Mouse (Mus musculus) T-cell, adult 2 months (primary cell): ENCODE measurements around the gene Mpg.
A peak's percentile ranks its signal among the peaks of the same experiment; 100 is the strongest.

Experiments
- DNase-seq: peaks from one replicate; pipeline ENCODE4 v3.0.0; 2022; ENCODE audit warnings: low spot score

Gene Mpg

GRCm38 (mm10) chr11:32231125-32231524 lies 4.8 kb downstream of the Mpg start:
- DNase-seq: no peak

- DNase-seq: no peak
Observed at GRCm38 (mm10) chr11:32232848-32233247, 6.5 kb downstream of the Mpg start.

DNA sequence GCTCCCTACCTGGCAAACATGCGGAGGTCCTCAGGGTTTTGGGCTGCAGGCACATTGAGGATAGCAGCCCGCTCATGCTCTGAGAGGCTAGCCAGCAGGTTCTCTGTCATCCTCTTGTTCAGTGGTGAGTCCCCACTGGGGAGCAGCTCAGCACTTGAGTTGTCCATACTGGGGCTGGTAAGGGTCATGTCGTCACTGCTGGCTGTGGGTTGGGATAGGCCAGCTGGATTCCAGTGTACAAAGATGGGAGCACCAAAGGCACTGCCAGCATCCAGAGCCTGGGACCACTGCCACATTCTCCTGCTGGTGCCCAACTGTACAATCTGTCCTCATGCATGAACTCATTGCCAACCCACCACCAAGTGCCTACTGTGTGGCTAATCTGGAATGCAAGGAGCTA lies 7.6 kb downstream of the Mpg start:
- no peak for DNase-seq

DNA sequence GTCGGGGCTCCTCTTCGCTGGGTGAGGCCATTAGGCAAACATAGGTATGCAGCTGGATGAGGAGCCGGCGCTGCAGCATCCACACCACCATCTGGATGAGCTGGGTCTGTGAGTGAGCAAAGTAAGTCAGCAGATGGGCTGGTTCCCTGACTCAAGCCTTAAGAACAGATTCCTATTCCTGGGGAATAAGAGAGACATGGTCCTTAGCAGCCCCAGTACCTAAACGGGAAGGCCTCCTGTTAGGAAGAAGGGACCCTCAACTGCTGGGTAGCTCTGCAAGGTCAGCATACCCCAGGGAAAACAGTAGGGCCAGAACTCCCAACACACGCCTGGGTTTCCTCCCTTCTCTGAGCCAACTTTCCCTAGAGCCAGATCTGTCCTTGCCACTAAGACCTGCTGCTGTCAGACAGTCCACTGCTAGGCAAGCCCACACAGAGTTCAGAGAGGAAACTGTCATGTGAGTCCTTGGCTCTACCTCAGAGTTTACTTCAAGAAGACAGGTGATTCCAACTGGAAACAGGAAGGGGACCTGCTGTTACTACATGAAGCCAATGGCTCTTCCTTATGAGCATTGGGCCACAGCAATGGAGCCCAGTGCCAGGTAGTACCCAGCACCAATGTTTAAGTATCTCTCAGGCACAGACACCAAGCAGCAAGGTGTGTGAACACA lies 8.6 kb downstream of the Mpg start:
- no peak for DNase-seq

GRCm38 (mm10) chr11:32235646-32236045 lies 9.3 kb downstream of the Mpg start:
- DNase-seq: no peak

DNA sequence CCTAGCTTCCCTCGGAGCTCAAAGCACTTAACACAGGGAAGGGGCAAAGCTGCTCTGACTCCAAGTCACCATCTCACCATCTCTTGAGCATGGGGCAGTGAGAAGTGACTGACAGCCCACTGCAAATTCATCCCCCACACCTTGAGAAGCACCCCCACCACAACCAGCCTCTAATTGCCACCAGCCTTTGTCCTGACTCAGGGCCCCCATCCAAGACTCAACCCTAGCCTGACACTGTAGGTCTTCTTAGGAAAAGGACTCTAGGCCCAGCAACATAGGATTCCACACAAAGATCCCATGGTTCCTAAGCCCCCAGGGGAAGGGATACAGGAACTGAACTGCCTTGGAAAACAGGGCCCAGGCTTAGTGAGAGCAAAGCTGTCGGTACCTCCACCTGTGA lies 9.8 kb downstream of the Mpg start:
- no peak for DNase-seq

DNA sequence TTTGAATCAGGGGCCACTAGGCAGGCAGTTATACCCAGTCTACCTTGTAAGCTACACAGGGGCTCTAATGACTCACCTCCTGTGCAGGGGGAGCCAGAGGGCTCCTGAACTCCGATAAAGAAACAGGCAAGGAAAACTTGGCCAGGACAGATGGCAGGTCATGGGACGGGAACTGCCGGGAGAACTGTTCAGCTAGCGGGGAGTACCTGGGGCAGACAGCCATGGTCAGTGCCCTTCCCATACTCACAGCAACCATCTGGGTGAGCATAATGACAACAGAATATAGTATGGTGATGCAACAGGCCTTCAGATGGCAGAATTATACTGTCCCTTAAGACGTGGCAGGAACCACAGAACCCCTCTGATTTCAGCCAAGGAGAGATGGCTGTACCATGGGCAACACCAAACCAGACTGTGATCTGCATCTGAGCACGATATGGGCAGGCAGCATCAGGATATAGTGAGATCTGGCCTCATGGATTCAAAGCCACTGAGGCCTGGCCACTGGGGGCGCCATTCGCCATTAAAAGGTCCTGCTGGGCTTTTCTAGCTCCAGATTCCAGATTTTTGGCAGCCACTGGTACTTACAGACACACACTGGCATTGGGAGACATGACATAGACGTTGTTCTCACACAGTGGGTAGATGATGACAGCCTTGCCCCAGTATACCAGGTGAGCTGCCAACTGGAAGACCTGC lies 10.6 kb downstream of the Mpg start:
- DNase-seq: no peak

DNA sequence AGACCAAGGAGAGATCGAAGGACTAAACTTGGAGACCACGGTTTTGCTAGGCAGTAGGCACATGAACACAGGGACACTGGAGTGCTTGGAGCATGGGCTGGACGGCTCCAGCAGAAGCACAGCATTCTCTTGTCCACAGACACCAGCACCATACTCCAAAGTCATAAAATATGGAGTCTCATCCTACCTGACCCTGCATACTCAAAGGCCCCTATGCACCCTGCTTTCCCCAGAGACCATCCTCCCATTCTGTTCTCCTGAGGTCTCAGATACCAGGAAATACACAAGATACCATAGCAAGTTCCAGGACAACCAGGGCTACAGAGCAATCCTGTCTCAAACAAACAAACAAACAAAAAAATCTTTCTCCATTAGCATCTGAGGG lies 11.1 kb downstream of the Mpg start:
- no peak for DNase-seq

DNA sequence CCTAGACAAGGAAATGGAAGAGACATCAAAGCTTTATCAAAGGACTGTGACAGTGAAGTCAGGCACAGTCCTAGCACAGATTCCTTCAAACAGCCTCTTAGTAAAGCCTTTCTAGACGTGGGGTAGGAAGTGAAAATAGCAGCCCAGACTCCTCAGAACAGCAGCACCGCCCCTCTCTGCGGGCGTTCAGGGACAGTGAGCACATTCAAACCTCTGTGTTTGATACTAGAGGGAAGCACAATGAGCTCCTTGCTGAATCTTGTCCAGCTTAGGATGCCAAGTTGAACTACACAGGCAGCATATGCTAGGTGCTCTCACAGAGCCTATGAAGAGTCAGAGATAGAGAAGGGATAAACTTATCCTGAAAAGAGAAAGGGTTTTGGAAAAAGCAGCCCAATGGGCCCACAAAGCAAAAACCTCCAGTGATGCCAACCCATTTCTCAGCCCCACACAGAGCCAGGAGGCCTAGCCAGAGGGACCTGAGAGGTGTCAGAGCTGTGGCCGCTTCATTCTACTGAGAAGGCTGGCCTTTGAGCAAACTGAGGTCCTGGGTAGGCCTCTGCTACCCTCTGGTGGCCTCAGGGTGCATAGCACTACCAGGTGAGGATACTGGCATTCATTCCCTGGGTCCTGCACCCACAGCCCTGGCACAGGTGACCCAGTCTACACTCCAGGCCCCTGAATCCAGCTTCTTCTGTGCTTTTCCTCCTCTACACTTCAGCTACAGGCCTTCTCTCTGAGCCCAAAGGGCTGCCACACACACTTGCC lies 12.0 kb downstream of the Mpg start:
- DNase-seq: peak; percentile 69

DNA sequence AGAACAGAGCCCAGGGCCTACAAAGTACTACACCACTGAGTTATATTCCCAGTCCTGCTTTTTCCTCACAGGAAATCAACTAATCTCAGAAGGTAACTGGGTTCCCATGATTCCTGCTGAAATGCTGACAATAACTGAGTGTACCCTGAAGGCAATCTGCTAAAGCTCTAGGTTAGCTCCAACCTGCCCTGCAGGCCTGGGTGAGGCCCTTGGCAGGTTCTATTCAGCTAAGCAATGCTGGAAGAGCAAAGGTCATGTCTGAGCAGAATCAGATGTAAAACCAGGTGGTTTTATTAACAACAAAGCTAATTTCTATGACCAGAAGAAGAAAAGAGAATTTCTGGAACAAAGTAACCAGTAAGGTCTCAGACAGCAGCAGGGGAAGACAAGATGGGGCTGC lies 15.1 kb downstream of the Mpg start:
- no peak for DNase-seq

DNA sequence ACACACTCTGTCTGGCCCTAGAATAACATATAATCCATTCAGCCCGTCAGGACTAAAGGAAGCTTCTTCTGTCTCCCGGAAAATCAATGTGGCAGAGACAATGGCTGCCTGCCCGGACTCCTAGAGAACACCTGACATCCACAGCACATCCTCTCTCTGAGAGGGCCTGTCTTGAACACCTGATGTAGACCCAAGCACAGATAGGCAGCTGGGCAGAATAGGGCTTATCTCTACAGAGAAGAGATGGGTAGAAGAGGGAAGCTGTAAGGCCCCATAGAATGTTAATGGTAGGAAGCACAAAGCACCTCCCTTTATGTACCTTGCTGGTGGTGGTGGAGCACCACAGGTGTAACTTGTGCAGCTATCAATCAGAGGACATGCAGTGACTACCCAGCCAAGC lies 15.9 kb downstream of the Mpg start:
- DNase-seq: no peak

DNA sequence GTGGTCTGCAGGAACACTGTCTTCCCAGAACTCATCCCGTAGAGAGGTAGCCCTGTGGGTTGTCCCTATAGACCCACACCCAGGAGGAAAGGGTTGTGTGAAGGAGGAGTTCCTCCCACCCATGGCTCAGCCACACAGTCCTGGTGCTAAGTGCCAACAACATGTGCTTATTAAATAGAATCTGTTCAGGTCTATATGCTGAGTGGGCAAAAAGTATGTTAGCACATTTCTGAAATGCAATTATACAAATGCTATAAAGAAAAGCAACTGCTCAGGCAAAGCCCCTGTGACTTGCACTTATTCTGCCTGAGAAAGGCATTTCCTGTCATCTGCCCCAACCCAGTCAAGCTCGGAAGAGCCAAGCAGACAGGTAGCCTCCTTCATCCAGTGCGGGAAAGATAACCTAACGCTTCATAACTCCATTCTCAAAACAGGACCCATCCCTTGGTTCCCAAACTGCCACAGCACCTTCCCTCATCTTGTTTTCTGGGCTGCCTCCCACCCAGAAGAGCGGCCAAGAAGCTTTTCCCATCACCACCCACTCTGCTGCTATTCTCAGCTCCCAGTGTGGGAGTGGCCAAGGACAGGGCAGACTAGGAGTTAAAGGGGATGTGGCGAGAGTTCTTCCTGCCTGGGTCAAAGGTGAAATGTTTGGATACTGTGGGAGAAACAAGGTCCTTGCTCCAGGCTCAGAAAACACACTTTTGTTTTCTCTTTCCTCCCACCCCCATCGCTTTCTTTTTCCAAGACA lies 17.1 kb downstream of the Mpg start:
- no peak for DNase-seq

DNA sequence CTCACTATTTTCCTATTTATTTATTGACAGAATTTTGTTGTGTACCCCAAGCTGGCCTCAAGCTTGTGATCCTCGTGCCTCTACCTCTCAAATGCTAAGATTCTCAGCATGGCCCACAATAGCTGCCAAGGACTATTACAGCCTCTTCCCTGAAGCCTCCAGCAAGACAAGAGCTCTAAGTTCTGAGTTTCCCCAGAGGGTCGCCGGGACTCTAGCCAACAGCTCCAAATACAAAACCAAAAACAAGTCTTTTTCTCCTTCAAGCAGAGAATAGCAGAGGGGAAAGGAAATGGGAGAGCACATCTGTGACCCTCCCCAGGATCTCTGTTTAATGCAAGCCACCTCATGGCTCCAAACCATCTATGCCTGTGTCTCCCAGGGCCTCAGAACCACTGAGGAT lies 17.8 kb downstream of the Mpg start:
- no peak for DNase-seq

DNA sequence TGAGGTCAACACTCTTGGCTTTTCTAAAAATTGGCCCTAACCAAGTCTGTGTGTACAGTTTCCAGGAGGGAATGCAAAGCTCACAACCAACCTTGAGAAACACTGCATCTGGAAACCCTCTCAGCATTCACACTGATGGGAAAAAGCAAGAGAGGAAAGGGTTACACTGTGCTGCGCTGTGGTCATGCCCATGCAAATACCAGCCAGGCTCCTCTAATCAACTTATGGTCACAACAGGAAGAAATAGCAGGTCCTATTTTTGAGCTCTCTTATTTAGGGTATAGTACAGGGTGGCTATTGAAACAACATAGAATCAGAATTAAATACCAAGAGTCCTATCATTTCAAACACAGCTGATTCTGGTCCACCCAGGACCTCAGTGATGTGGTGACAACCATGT lies 18.3 kb downstream of the Mpg start:
- no peak for DNase-seq

DNA sequence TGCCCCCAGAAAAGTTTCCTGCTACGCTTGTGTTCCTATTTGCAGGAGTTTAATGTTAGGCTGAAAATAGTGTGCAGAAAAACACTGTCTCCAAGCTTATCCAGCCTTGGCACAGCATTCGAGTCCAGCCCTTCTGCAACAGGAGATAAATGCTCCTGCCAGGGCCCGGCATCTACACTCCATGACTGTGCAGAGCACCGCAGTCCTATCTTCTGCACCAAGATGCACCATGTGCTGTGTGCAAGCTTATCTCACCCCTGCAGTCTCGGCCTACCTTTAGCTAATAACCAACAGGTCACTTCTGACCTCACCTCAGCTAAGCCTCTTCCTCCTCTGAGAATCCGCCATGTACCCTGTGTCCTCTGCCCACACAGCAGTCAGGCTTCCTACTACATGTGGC lies 19.3 kb downstream of the Mpg start:
- no peak for DNase-seq

- DNase-seq: no peak
Observed at GRCm38 (mm10) chr11:32247068-32247467, 20.8 kb downstream of the Mpg start.

- DNase-seq: no peak
Observed at GRCm38 (mm10) chr11:32248350-32248749, 22.0 kb downstream of the Mpg start.

- DNase-seq: no peak
Observed at GRCm38 (mm10) chr11:32250880-32251763, 24.8 kb downstream of the Mpg start.

DNA sequence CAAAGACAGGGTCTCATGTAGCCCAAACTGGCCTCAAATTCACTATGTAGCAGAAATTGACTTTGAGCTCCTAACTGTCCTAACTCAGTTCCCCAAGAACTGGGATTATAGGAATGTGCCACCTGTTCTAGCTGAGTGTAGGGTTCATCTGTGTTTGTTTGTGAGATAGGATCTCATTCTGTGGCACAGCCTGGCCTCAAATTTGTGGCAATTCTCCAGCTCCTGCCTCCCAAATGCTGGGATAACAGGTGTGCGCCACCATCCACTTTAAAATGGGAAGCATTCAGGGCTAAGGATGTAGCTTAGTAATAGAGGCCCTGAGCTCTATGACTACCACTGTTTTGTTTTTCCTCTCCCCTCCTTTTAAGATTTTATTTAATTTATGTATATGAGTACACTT lies 26.8 kb downstream of the Mpg start:
- DNase-seq: no peak

DNA sequence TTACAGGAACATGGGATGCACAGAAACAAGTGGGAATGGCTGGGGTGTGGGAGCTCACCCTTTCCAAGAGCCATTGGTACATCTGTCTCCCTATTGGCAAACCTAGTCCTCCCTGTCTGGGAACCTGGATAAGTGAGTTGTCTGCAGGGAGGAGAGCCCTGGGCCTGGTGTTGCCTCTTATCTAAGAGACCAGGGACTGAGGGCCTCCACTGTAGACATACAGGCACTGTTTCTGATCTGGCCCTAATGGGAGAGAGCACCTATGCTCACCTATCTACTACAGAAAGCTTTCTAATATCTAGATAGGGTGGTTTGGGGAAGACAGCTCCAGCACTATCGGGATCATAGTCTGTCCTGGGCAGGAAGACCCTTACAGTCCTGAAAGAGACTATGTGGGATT lies 29.8 kb downstream of the Mpg start:
- DNase-seq: no peak

- no peak for DNase-seq
Observed at GRCm38 (mm10) chr11:32256566-32256965, 30.3 kb downstream of the Mpg start.
